ENCODE assay signal across 9 mouse cellular contexts in the genomic region with DNA sequence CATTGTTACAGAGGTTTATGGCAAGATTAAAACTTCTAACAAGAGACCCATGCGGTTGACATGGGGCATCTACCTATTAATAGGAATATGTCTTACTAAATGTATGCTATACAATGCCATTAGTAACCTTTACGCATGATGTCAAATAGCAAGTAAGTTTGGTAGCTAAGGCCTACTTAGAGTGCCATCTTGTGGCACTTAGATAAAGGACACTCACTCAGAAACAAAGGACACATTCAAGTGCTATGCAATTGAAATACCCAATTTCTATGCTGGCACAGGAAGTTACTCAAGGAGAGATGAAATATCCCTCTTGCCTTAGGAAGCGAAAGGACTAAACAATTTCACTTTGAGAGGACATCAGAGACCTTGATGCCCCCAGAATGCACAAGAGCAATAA. TPM values are rescaled to one million over a fixed set of nuclear protein-coding genes. Genes with fewer than 3 reads are reported as not detected.
DNase-seq lines count a peak whose midpoint lies in the region; ATAC-seq and TF ChIP-seq lines count a peak whose summit lies in the region.
"Had no signal": no experiment of that assay in that cellular context is flagged by ENCODE, and none has a peak within 500 bp of the region (broad histone marks: within the 10 kb centered on the region; RNA-seq: fewer than 3 reads in every experiment).

No protein-coding gene starts in this region.

- peak; percentile 76 for TF ChIP-seq CTCF in liver, postnatal 0 days (IDR thresholded peaks at IDR 0.05; ENCODE audit: low read depth)

- H3K4me3 ChIP-seq in liver, postnatal 0 days (ENCODE audit: low read depth, low read length): no peak overlapping the region
- no peak overlapping the region for H3K4me3 ChIP-seq in liver, embryonic 12.5 days
- H3K4me3 ChIP-seq in neural tube, embryonic 14.5 days (ENCODE audit: low read depth, low read length): no peak overlapping the region
- H3K4me3 ChIP-seq: heart, embryonic 13.5 days had no signal

- H3K9me3 ChIP-seq in liver, postnatal 0 days (ENCODE audit: low read length): no peaks in the 10 kb centered on the region
- no peaks in the 10 kb centered on the region for H3K9me3 ChIP-seq in liver, embryonic 12.5 days (replicated peaks)
- no peaks in the 10 kb centered on the region for H3K9me3 ChIP-seq in neural tube, embryonic 14.5 days (ENCODE audit: control insufficient read depth, low read length)
- H3K9me3 ChIP-seq: heart, embryonic 13.5 days had no signal

- TF ChIP-seq EP300 in liver, postnatal 0 days (IDR thresholded peaks at IDR 0.05; ENCODE audit: low read depth): no peak

- H3K36me3 ChIP-seq in liver, postnatal 0 days (replicated peaks; ENCODE audit: insufficient read depth, low read length): peaks cover 30% of the 10 kb centered on the region
- H3K36me3 ChIP-seq in liver, embryonic 12.5 days: peaks cover 90% of the 10 kb centered on the region
- H3K36me3 ChIP-seq in neural tube, embryonic 14.5 days (ENCODE audit: control insufficient read depth, insufficient read depth, low read length): peaks cover 23% of the 10 kb centered on the region; the same call in 1 of the 2 replicates

- no peak overlapping the region for H3K4me2 ChIP-seq in liver, postnatal 0 days (ENCODE audit: low read depth, low read length)
- no peak overlapping the region for H3K4me2 ChIP-seq in liver, embryonic 12.5 days
- no peak overlapping the region for H3K4me2 ChIP-seq in neural tube, embryonic 14.5 days (ENCODE audit: low read depth, low read length)
- H3K4me2 ChIP-seq: heart, embryonic 13.5 days had no signal

- ATAC-seq in liver, postnatal 0 days: no peak
- no peak for ATAC-seq in liver, embryonic 12.5 days
- ATAC-seq in granulocyte monocyte progenitor cell, adult 5-6 weeks (replicated peaks; ENCODE audit: poor library complexity, severe bottlenecking): peak; percentile 46; the same call in 1 of the 2 replicates
- ATAC-seq in neural tube, embryonic 14.5 days (ENCODE audit: low read depth): peak; percentile 67; the same call in 1 of the 2 replicates

- H3K27ac ChIP-seq in liver, postnatal 0 days (ENCODE audit: low read depth): no peak overlapping the region
- no peak overlapping the region for H3K27ac ChIP-seq in liver, embryonic 12.5 days
- no peak overlapping the region for H3K27ac ChIP-seq in neural tube, embryonic 14.5 days (ENCODE audit: low read depth, low read length)
- H3K27ac ChIP-seq: heart, embryonic 13.5 days had no signal

- H3K9ac ChIP-seq in liver, postnatal 0 days (replicated peaks): no peak overlapping the region
- H3K9ac ChIP-seq in liver, embryonic 12.5 days: no peak overlapping the region
- H3K9ac ChIP-seq in neural tube, embryonic 14.5 days (replicated peaks; ENCODE audit: low read depth, low read length): no peak overlapping the region
- H3K9ac ChIP-seq: heart, embryonic 13.5 days had no signal

- DNase-seq in embryo, embryonic 10 days (ENCODE audit: low spot score): peak; percentile 61
- no peak for DNase-seq in embryo, embryonic 9.5 days (ENCODE audit: extremely low spot score)
- DNase-seq in liver, postnatal 0 days: no peak
- no peak for DNase-seq in ovary, postnatal 14 days (ENCODE audit: low spot score)
- no peak for DNase-seq in adrenal gland, postnatal 25 days

- WGBS in liver, postnatal 0 days (ENCODE audit: insufficient replicate concordance): 74% methylated on average over 3 of the region's 3 CpGs
- WGBS in liver, embryonic 12.5 days (ENCODE audit: insufficient replicate concordance): 80% methylated on average over 3 of the region's 3 CpGs
- 56% methylated on average over 3 of the region's 3 CpGs for WGBS in neural tube, embryonic 14.5 days

- H3K27me3 ChIP-seq in liver, postnatal 0 days (ENCODE audit: insufficient read depth, low read length): no peaks in the 10 kb centered on the region
- no peaks in the 10 kb centered on the region for H3K27me3 ChIP-seq in liver, embryonic 12.5 days (replicated peaks)
- no peaks in the 10 kb centered on the region for H3K27me3 ChIP-seq in neural tube, embryonic 14.5 days (ENCODE audit: control insufficient read depth, insufficient read depth, low read length)
- H3K27me3 ChIP-seq: heart, embryonic 13.5 days had no signal

- no peaks in the 10 kb centered on the region for H3K4me1 ChIP-seq in liver, postnatal 0 days (ENCODE audit: insufficient read depth)
- no peaks in the 10 kb centered on the region for H3K4me1 ChIP-seq in liver, embryonic 12.5 days
- H3K4me1 ChIP-seq in neural tube, embryonic 14.5 days (ENCODE audit: control insufficient read depth, insufficient read depth, low read length): no peaks in the 10 kb centered on the region

RNA-seq across cellular contexts. Expression of a gene that starts 55.9 kb away (rescaled TPM):
- 3.2 and 3.7 TPM in 2 replicates for polyA plus RNA-seq in liver, postnatal 0 days (2015; fragmentation: Nextera tagmentation; extraction: Ambion mirVana)
- polyA plus RNA-seq in liver, embryonic 12.5 days (2016; fragmentation: Nextera tagmentation; extraction: Ambion mirVana): 12.5 and 14.0 TPM in 2 replicates
- total RNA-seq in granulocyte monocyte progenitor cell, adult 5-6 weeks (2014; fragmentation: Nextera tagmentation): 17.7 and 22.1 TPM in 2 replicates
- total RNA-seq in granulocyte monocyte progenitor cell, adult 5-6 weeks (2017): 22.4 and 22.6 TPM in 2 replicates
- 31.0 and 34.1 TPM in 2 replicates for polyA plus RNA-seq in neural tube, embryonic 14.5 days (2014; fragmentation: Nextera tagmentation; extraction: Ambion mirVana)
- total RNA-seq in adrenal gland, postnatal 25 days (2021): 22.4 and 23.4 TPM in 2 replicates

Comparison
In these comparisons a context has a peak if more than half of its experiments do, and no peak if none do; other contexts are left out.
1. ATAC-seq: peak in granulocyte monocyte progenitor cell, adult 5-6 weeks (single experiment) and neural tube, embryonic 14.5 days (single experiment); none in liver, postnatal 0 days (single experiment) and liver, embryonic 12.5 days (single experiment).